Mouse (Mus musculus) lung, postnatal 0 days (tissue): ENCODE data around the gene Abo.

Experiments used
- CTCF ChIP-seq: IDR thresholded peaks from 2 replicates; pipeline ENCODE4 v1.5.1; 2016; ENCODE audit warnings: antibody characterized with exemption, mild to moderate bottlenecking
- EP300 ChIP-seq: IDR thresholded peaks from 2 replicates; pipeline ENCODE4 v1.6.1; 2016; ENCODE audit warnings: antibody characterized with exemption, mild to moderate bottlenecking, control low read depth

DNA sequence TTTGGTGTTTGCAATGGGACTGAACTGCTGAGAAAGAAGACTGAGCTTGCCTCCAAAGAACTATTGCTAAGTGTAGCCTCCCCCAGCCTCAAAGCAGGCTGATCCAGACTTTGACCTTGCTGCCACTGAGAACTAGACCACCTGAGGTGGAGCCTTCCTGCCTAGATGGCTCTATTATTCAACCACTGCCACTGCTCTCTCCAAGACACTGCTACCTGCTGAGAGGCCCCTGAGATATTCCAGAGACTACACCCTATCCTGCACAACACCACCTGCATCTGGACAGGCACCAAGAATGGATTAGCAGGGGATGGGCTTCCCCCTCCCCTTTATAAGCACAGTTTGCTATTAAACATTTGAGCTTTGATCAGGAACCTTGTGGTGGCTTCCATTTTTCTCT lies 13.8 kb upstream of the Abo start:
- TF ChIP-seq CTCF (no peak), EP300 (no peak)
